Mouse (Mus musculus): ENCODE measurements at regions not wholly inside any gene's neighbourhood (a gene's known extent, or its start where the extent isn't known, plus 50 kb on each side); places are given as distances from the start of the nearest gene placed in this dataset.

DNA sequence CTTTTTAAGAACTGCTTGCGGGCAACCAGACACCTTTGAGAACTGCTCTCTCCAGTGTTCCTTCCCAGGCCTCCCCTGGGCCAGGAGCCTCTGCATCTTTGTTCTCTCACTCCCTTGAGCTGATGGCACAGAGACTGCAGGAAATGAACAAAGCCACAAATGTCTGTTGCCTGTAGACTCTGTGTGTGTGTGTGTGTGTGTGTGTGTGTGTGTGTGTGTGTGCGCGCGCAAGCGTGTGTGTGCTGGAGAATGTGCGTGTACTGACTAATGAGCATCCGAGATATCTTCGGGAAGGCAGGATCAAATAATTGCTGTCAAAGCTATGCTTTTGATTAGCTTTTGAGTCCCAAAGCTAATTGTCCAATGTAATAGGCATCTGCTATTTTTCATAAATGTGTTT lies 254.7 kb upstream of the Sdk2 start:
- DNase-seq: no peak

DNA sequence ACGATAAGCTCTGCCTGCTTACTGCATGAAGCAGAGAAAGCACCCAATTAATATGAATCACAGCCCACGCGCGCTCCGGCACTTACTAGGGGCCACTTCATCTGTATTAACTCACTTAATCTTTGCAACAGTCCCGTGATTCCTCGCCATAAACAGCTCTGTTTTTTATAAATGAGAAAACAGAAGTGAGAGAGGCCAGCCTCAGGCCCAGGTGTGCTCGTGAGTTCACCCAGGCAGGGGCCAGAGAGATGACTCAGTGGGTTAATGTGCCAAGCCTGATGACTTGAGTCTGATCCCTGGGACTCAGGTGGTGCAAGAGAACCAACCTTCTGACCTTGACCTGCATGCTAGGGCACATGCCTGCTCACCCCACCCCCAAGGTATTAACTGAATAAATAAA lies 248.4 kb upstream of the Sdk2 start:
- no peak for DNase-seq

DNA sequence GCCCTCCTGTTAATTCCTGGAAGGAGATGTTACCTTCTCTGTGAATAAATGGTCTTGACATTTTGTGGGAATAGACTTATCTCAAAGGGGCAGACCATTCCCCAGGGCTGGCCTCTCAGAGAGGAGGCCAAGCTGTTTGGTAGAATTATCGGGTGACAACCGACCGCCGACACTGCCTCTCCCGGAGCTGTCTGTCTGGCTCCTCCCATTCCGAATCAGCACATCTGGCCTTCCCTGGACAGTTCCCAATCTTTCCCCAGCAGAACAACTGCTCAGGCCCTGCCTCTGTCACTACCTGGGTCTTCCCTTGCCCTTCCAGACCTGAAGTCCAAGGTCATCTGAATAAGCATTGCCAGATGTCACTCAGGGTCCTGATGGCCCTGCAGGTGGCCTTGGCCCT lies 246.8 kb upstream of the Sdk2 start:
- DNase-seq: no peak

DNA sequence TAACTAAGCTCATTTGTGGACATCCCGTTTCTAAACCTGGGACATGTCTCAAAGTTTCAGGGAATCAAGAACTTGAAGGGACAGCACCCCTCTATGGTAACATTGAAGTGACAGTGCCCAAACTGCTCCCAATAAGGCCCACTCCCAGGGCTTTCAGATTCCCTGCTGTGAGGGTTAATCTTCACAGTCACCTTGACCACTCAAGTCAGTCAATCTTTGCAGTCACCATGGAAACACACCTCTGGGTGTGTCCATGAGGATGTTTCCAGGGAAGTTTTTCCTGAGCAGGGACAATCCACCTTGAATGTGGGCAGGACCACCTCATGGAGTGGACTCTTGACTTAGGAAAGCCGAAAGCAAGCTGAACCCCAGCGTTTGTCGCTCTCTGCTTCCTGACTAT lies 244.8 kb upstream of the Sdk2 start:
- no peak for DNase-seq

DNA sequence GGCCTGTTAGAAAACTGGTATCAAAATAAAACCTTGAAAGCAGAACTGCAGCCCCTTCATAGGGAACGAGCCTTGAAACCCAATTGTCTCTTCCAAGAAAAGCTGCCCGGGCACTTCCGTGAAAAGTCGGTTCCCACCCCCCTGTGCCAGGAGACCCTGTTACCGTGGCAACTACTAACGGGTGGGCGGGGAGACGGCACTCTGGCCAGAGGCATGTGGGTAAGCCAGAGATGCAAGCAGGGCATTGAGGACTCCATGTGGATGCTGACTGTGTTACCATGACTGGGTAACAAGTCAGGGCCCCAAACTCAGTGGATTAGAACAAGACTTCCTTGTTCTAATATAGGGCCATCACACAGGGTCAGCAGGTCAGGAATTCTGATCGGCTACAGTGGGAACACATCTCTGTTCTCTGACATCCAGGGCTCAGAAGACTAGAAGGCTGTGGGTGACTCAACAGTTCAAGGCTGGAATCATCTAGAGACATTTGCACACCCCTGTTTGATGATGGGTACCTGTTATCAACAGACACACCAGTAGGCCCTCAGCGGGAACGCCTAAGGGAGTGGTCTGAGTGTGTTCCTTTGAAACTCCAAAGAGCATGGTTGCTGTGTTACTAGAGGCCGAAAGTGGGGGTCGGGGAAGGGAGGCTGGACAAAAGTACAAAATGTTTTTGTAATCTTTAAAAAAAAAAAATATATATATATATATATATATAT lies 236.9 kb upstream of the Sdk2 start:
- no peak for DNase-seq

DNA sequence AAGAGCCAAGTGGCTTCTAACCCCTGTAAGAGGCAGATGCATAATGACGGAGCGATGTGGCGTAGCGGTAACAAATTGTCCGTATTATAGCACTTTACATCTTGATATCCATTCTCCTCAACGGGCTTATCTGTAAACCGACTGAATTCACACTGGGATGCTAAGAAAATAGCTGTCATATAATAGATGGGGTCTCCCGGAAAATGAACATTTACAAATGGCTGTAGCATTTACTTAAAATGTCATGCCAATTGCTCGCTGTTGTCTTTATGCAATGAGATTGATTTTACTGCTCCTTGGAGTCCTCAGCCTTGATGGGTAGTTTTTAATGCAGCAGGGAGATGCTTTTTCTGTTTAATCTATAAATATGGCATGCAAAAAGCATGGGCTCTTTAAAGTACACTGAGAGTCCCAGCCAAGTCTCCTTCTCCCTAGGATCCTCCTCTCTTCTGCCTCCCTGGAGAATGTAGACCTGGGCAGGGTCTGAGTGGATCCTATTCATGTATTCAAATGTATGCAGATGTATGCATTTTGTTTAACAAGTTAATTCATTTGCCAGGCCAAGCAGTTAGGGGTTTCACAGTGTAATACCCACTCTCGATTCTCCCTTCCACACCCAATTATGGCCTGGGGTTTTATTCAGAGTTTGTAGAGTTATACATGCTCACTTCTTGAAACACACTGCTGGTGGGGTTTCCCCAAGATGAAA lies 233.9 kb upstream of the Sdk2 start:
- DNase-seq: no peak

DNA sequence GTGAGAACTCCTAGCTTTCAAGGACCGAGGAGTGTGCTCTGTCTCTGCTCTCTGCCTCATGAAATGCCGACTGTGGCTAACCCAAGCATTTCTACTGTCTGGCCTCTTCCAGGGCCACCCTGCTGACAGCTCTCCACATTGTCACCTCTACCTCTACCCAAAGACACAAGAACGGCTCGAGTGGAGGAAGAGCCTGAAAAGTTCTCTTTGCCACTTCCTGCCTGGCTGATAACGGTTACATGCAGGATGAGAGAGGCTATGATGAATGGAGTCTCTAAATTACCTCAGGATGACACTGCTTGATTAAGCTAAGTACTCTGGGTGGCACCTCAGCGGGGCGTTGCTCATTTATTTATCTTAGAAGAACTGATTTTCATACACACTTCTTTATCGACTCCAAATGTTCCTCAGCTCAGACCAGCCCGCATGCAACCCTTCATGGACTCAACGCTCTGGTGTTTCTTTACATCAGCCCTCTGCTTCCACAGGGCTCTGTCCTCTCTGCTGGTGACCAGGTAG lies 230.0 kb upstream of the Sdk2 start:
- no peak for DNase-seq

DNA sequence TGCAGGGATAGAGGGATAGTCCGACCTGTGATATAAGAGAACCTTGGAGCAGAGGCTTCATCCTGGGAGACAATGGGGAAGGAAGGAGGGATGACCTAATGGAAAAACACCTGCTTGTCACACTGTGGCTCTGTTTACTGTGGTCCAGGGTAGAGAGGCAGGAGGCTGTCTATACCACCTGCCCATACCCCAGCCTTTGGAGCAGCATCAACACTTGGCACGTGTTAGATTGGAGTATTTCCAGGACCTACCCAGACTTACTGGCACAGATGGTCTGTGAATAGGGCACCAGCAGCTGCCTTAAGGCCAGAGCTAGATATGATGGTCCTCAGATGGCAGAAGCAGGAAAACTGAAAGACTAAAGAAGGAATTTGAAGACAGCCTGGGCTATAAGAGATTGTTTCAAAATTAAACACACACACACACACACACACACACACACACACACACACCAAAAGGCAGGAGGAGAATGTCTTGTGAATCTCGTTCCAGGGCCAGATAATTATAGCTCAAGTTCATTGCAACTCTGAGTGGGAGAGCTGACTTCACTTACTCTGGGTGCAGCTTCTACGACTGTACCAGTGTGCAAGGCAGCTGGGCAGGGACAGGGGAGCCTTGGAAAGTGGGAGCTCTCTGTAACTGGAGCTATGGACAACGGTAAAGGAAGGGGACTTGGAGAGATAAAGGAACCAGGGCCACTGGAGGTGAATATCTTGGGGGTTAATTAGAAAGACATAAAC lies 227.8 kb upstream of the Sdk2 start:
- DNase-seq: peak; percentile 11 to 26

DNA sequence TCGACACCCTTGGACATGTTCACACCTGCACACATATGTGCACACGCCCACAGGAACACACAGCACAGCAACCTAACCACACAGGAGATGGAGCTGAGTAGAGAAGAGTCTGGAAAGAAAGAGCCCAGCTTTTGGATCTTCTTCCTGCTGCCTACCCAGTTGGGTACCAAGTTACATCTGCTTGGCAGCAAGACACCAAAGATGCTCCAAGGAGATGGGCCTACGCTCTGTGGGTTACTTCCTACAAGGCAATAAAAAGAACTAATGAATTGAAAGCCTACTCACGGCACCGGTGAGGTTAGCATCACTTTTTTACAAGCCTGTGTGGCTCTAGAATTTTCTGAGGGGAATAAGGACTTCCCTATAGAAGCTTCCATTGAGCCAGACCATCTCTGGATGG lies 224.4 kb upstream of the Sdk2 start:
- DNase-seq: no peak

DNA sequence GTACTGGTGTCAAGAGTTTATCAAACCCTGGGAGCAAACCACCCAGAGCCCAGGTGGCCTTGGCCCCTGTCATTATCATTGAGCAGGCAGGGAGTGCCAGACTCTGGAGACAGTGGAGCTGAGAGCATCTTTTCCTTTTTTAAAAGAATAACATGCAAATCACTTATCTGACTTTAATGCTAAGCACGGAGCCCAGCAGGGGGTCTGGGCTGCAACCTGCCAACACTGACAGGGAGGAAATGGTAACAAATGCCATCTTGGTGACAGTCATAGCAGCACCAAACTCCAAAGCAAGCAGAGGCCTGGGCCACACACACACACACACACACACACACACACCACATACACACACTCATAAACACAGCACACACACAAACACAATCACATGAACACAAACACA lies 223.1 kb upstream of the Sdk2 start:
- peak; percentile 10 to 20 for DNase-seq

DNA sequence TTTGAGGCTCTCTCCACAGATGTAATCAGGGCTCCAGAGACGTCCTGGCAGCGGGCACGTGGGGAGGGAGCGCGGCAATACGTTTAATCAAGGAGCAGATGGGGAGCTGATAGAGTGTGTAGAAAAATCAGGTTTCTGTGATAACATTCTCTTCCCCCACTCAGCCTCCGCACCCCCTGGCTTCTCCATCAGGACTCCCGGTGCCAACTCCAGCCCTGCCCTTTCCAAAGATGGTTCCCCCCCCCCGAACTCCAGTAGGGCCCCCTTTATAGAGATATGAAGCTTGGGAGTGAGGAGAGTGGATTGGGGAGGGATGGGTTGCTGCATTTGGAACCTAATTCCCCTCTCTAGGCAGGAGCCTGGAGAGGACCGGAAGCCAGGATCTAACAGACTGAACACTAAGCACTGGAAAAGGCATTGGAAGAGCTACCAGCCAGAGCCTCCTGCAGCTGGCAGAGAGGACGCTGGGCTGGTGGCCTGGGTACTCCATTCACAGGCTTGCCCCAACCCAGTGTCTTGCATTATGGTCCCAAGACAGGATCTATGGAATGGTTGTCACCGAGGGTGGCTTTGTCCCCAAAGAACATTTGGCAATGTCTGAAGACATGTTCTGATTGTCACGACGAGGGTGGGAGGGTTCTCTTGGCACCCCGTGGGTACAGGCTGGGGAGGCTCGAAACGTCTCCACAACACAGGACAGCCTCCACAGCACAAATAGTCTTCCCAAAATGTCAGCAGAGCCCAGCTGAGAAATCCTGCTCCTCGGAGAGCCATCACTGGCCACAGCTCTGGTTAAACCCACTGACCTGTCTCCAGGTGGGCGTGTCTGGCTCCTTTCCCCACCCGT lies 218.2 kb upstream of the Sdk2 start:
- no peak for DNase-seq

DNA sequence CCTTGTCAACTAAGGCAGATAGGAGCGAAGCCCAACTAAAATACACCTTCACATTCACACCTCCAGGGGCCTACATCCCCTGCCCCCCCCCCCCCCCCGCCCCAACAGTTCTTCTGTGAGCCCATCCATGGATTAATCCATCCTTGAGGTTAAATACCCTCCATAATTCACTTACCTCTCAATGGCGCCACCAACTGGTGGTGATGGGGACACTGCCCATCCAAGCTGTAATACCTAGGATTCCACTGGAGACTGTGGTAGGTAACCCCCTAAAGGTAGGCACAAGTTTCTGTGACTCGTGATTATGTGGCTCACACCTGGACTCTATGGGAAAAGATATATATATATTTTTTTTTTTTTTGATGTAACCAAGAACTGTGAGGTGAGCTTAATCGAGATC lies 216.4 kb upstream of the Sdk2 start:
- DNase-seq: peak; percentile 48 to 51

DNA sequence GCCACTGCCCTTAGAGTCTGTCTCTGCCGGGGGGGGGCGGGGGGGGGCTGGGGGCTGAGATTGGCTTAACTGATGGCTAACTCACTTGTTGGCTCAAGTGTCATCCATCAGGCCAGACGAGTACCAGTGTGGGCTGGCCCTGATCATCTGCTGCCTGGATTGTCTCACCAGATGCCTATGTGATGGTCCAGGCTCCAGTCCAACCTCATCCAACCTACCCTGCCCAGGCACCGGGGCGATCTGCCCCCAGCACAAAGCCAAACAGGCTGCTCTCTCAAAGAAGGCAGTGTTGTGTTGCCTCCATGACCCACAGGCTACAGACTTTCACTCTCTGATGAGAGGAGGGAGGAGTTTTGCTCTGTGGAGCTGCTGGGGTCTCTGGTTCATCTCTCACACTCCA lies 215.7 kb upstream of the Sdk2 start:
- no peak for DNase-seq

DNA sequence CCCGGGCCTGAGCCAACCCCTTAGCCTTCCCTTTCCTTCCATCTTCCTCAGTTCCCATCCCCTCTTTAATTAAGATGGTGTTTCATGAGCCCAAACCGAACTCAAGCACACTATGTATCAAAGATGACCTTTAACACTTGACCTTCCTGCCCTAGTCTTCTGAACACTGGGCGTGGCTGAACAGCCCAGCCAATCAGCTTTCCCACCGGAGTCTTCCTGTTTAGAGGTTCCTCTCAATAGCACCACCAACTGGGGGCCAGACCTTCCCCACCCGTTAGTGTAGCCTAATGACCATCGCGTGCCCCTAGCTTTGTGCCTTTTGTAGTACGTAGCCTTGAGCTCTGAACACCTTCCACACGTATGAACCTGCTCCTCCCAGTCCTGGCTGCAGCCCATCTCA lies 215.0 kb upstream of the Sdk2 start:
- DNase-seq: no peak

DNA sequence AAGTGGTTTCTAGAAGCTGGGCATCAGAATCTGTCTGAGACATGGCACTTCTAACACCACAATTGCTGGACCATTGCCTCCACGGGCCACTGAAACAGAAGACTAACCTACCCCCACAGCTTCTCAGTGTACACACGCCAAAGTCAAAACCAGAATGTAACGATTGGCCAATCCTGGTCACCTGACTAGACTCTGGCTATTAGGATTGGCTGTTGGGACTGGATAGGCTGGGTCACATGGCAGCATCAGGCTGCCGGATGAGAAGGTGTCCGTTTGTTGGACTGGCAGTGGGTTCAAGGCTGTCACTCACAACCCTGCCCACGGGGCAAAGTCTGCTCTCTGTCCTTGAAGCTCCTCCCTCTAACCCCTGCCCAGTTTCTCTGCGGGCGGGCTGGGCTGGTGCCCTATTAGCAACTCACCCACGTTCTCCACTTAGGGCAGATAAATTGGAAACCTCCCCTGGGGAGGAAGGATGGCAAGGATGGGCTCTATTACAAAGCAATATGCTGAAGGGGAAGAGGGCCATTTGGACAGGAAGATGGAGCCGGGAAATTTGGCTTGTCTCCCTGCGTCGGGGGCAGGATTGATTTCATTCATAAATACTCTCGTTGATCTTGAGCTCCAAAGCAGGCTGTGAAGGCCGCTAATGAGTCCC lies 214.3 kb upstream of the Sdk2 start:
- DNase-seq: no peak

DNA sequence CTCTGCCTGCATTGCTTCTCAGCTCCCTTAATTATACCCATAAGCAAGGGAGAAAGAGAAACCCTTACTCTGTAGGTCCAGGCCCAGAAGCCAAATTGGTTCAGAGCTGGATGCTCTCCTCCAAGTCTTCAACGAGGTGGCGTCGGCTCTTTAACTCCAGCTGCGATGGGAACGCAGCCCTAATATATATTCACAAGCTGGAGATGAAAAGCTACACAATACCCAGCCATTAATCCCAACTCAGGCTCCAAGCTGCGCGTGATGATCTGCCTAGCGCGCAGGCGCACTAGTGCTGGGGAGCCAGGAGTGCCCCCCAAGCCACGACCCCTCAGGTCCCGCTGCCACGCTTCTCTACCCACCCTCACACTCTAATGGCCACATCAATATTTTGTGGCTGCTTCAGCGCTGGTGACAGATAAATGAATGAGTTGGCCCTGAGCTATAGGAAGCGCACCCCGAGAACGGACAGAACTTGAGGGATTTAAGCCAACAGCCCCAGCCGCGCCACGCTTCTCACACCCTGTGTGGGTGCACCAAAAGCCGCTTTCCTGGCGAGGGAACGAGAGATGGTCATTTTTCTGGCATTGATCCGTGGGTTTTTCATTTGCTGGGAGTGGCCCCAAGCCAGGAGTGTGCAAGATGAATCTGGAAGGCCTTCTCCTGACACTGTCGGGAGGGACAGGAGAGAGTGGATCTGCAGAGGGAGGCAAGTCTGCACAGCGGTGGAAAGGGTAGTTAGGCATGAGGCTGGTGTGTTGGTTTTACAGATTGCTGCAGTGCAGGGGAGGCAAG lies 210.9 kb upstream of the Sdk2 start:
- no peak for DNase-seq

DNA sequence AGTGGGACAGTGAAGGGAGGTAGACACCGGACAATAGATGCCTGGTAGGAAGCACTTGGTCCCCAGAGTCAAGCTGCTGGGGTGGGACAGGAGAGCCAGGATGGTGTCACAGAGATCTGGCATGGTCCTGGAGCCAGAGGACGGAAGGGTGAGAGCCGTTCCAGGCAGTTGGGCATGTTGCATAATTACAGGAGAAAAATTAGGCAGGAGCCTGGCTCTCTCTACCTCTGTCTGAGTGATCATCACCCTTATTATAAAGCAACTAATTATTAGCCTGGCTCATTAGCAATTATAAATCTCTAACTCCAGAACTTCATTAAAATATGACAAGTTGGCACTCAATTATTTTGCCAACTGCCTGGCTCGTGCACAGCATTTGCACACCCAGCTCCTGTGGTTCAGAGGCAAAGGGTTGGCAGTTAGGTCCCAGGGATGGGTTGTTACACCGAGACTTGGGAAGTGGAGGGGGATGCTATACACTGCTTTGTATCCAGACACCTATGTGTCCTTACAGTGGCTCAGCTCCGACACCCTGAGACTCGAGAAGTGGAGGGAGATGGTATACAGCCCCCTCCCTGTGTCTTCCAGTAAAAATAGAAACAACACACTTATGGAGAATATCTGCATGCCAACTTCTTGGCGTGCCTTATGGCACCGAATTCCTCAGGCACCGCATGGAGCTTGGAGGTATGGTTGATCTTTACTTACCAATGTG lies 203.7 kb upstream of the Sdk2 start:
- DNase-seq: no peak

DNA sequence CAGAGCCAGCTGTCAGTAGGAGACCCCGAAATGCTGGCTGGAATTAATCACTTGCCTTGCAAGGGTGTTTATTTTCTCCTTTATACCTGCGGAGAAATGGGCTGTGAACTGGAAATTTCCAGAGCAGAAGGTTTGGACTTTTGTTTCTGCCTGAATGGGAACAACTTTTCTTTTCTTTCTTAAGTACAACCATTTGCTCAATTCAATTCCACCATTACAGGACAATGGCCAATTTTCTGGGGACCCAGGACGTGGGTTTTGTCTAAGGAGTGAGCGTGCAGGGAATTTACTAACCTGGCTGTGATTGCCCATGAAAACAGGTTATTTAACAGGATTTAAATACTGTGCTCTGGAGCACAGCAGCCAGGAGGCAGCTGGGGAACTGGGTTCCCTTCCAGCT lies 195.1 kb upstream of the Sdk2 start:
- no peak for DNase-seq

DNA sequence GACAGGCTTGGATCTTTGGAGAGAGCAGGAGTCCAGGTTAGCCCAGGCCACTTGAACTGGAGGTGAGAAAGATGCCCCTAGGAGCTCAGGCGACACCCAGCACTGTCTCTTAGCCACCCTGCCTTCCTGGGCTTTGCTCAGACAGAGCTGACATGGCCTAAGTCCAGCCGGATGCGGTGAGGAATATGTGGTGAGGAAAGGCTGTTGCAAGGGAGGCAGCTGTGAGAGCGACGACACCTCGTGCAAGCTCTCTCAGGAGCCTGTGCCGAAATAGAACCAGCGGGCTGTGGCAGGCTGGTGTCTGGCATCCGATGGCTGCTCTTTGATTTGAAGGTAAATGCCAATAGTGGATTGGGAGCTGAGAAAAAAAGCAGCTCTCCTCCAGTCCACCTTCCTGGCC lies 191.4 kb upstream of the Sdk2 start:
- no peak for DNase-seq

DNA sequence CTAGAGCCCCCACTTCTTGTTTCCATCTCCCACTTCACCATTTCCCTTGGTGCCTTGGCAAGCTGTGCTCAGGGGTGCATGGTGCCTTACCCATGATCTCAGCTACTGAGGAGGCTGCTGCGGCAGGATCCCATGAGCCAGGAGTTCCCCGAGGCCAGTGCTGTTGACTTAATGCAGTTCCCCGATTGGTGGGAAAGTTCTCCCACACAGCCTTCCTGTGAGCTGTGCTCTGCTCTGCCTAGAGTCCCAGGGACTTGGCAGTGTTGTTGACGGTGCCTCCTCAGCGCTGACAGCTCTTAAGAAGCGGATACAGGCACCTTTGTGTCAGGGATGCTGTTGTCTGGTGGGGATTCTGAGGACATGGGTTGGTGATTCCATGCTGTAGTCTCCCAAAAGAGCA lies 190.9 kb upstream of the Sdk2 start:
- no peak for DNase-seq

DNA sequence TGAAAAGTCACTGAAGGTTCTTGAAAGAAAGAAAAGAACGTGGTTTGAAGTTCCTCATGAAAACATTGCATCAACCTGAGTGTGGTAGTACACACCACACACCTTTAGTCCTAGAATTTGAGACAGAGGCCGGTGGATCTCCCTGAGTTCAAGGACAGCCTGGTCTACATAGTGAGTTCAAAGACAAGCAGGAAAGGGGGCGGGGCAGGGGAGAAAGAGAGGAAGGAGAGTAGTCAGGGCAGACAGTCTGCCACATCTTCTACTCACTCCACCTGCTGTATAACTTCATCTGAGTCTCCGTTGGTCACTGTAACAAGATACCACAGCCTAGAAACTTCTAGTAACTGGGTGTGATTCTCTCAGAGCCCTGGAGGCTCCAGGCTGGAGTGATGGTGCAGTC lies 190.2 kb upstream of the Sdk2 start:
- no peak for DNase-seq

All from cerebellum, adult 18-20 months (tissue).